Mouse (Mus musculus) kidney, postnatal 10 days (tissue): Measurements from ENCODE around the gene Hoxb7.

Source experiments
- DNase-seq: peaks from one replicate; pipeline ENCODE4 v3.0.0; 2021; ENCODE audit warnings: mixed read lengths

Hoxb7 gene

DNA sequence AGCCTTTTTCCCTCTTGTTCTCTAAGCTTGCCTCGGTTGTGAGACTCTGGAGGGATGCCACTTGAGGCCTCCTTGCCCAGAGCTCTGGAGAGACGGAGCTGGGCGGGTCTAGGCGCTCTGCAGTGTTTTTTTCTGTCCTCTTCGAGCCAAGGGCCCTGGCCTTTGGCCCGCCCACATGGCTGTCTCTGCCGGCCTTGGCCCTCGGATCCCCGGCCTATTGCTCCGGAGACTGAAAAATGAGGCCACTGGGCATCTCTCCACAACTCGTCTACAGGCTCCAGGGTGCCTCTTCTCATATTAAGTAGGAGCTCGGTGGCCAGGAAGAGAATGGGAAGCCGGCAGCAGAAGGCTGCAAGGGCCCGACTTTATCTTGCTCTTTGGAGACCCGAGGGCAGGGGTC lies 15.4 kb downstream of the Hoxb7 start:
- DNase-seq = peak; percentile 86

DNA sequence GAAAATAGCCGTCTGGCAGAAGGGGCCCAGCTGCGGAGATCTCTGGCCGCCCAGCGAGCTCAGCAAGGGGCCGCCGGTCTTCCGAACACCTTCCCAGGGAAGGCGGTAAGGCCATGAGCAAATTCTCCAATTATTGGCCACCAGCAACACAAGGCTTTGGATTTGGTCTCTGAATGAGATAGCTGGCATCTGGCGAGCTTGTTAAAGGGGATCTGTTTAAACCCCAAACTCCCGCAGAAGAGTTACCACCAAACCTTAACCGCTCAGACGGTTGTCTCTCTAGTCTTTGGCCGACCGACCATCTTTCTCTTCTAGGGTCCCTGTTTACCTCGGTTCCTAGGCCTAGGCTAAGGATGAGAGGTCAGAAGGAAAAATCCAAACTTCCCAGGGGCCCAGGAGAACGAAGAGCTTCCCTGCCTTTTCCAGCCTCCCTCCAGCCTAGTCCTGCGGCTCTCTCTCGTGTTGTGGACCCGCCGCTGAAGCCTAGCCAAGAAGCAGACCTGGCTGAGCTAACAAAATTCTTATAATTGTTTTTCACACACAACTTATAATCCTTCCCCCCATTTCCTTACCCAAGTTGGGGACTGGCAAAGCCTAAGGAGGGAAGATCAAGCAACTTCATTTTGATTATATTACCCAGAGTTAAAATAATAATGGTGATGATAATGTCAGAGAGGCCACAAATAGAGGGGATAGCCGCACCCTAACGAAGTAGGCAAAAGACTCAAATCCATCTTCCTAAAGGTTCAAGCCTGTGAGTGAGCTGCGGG lies 16.1 kb downstream of the Hoxb7 start:
- no peak for DNase-seq

DNA sequence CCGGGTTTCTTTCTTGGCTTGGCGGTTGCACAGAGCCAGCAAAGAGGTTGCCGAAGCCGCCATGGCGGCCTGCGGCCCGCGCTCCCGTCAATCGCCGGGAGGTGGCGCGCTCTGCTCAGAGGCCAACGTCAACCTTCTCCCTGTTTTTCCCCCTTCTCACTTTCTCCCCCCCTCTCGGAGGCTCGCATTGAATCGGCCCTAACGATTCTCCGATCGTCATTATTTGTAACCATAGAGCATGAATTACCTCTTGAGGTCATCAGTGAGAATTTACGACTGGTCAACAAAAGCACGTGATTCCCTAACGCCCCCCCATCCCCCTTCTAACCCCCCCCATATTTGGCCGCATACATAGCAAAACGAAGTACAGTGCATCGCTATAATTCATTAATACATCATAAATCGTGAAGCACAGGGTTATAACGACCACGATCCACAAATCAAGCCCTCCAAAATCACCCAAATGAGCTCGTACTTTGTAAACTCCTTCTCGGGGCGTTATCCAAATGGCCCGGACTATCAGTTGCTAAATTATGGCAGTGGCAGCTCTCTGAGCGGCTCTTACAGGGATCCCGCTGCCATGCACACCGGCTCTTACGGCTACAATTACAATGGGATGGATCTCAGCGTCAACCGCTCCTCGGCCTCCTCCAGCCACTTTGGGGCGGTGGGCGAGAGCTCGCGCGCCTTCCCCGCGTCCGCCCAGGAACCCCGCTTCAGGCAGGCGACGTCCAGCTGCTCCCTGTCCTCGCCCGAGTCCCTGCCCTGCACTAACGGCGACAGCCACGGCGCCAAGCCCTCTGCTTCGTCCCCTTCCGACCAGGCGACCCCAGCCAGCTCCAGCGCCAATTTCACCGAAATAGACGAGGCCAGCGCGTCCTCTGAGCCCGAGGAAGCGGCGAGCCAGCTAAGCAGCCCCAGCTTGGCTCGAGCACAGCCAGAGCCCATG lies 17.0 kb downstream of the Hoxb7 start, which contains the start of gene Hoxb5:
Gene Hoxb5 (plus strand): TSS at position 186 of the 949 bp plus-strand sequence.
- peak; percentile 93 for DNase-seq

- peak; percentile 63 for DNase-seq
These were observed 18.2 kb downstream of the Hoxb7 start for GRCm38 (mm10) chr11:96304381-96305195.

GRCm38 (mm10) chr11:96305505-96306182 lies 19.2 kb downstream of the Hoxb7 start:
- no peak for DNase-seq

- peak; percentile 62 for DNase-seq
These were observed 19.9 kb downstream of the Hoxb7 start for GRCm38 (mm10) chr11:96306183-96306907.

DNA sequence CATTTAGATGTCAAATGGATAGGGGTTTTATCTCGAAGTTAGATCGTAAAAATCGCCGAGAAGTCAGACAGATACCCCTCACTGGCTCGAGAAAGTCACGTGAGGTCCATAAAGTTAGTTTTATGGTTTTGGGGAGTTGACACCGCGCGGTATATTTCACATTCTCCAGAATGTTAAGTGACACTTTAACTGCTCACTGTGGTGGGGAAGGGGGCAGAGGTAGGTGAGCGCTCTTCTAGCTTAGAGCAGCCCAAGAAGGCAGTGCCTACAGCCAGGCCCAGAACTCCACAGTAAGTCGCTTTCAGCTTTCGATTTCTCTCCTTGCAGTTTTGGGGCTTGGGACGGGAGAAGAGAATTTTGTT lies 20.5 kb downstream of the Hoxb7 start:
- DNase-seq = peak; percentile 73

DNA sequence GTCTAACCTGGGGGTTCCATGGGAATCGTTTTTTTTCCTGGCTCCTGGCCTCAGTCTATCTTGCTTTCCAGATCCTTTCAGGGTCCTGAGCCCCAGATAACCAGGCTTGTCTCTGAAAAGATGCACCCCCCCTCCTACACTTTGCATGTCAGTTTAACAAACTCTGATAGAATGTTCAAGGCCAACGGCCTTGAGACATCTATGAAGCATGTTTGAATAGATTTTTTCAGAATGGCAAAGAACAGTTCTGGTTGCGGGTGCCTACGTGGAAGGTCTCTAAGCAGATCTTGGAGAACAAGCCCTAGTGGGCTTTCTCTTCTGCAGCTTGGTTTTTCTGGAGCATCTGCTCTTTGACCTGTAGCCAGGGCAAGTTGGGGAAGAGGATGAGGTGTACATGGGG lies 22.3 kb downstream of the Hoxb7 start:
- DNase-seq = no peak

DNA sequence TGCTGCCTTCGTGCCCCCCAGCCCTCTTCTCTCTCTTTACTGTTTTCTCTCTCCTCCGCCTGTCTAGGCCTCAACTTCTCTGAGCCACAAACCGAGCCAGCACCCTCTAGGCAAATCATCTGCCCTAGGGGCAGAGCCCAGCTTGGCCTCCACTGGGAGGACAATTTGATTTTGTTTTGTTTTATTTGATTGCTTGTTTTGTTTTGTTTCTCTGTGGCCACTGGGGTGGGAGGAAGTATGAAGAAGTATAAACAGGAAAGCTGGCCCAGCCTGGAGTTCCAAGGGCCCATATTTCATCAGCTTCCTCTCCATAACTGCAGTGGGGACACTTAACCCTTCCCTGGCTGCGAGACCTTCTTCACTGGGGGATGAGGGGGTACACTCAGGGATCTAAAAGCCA lies 22.9 kb downstream of the Hoxb7 start:
- DNase-seq = peak; percentile 79

DNA sequence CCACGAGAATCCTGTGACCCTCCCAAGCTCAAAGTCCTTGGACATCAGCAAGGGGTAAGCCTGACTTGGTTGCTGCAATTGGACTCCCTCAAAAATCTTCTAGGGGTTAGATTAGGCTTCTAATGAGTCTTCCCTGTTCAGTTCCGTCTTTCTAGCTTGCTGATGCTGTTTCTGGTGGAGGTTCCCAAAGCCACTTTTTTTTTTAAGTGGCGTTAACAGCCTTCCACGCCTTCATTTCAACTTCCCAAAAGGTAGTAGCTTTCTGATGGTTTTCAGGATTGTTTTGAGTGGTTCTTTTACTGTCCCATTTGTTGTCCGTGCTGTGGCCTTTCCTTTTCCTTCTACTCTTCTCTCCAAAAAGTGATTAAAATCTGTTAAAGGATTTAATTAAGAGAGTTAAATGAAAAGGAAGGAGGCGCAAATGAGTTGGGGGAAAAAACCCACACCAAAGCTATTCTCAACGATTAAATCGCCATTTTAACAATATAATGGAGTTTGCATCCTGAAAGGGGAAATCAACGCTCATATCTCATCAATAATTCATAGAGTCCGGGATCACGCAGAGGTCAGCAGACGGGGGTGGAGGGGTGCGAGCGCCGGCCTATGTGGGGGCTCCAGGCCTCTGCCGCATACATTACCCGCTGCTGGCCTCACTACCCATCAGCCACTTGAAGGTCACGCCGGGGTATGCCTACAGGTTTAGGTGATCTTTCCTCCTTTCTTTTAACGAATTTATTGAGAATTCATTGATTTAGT lies 23.9 kb downstream of the Hoxb7 start:
- DNase-seq = peak; percentile 62

DNA sequence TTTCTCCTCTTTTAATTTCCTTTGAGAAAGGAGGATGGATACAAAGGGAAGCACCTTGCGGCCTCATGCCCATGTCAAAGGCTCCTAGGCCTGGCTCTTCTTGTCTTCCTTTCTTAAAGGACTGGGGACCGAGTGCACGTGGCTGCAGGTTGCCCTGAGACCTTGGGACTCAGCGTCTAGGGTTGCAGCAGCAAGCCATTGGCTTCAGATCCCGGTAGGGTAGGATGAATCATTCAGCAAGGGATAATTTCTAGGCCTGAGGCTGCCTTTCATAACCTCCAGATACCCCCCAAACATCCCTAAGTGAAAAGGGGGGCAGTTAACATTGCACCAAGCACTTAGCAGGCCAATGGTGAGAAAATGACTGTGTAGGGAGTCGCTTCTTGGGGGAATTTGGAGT lies 24.7 kb downstream of the Hoxb7 start:
- no peak for DNase-seq

GRCm38 (mm10) chr11:96311520-96312417 lies 25.3 kb downstream of the Hoxb7 start:
- DNase-seq = peak; percentile 89

DNA sequence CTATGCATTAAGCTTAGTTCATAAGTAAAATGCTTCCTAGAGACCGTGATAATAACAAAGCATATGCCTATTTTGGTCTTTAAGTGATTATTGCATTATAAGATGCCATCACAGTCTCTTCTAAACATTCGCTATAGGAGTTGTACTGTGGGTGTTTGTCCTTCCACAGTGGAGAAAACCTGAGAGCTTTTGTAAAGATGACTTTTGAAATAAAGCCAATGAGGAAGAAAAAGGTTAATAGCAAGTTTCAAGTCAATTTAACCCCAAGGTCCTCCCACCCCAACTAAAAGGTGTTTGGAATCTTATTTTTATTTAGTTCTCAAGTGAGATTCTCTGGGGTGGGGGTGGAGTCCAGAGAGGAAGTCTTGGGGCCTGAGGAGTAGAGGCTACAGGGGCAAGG lies 26.7 kb downstream of the Hoxb7 start:
- DNase-seq = no peak

- no peak for DNase-seq
These were observed 27.5 kb downstream of the Hoxb7 start for GRCm38 (mm10) chr11:96313806-96314428.

DNA sequence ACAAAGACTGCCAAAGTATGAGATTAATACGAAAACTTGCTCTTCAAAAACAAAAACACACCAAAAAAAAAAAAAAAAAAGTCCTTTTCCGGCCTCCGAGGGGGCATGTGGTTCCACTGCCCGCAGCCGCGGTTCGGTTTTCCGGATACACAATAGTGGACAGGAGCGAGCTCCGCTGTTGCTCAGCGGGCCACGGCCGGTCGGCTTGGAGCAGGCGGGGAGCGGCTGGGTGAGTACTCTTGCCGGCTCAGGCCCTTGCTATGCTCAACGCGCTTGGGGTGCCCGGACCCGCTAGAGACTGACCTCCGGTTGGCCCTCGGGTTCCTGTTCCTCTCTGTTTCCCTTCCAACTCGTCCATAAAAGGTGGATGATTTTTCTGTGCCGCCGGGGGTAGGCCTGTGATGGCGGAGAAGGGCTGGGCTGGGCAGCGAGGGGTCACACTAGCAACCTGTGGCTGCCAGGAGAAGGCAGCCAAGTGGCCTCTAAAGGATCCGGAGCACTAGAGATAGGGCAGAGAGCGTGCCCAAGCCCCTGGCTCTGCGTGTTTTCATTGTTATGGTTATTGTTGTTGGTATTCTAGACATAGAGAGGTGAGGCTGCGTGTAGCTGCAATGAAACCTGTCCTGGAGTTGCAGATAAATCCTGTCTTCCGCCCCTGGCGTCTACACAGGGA lies 28.4 kb downstream of the Hoxb7 start:
- peak; percentile 83 for DNase-seq

- no peak for DNase-seq
These were observed 28.9 kb downstream of the Hoxb7 start for GRCm38 (mm10) chr11:96315344-96315681.

DNA sequence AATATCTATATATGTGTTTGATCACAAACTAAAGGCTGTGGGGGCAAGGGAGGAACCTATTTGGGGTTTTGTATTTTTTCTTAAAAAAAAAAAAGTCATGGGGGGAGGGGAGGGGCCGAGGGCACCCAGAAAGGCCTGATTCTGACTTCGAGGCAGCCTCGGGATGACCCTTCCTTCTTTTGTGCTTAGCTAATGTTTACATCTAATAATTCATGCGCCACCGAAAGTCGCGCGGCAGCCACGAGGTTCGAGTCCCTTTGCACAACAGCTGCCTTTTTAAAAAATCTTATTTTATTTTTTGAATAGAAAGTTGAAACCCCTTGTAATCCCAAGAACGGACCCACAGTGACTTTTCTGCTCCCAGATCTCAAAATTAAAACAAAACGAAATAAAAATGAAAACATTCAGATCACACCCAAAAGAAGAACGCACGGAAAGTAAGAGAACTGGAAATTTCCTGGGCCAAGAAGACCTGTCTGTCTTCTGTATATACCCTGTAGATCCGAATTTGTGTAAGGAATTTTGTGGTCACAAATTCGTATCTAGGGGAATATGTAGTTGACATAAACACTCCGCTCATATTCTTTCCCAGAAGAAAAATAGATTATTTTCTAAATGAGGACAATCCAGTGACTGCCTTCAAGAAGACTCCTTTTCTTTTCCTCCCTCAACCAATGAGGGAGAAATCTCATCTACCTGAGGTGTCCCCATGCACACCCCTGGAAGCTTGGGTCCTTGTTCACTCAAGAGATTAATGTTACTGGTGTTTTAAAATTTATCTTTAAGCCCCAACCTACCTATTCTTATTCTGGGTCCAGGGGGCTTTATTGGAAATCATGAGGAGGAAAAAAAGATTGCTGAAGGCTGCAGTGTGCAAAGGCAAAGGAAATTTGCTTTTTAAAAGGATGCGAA lies 30.5 kb downstream of the Hoxb7 start:
- no peak for DNase-seq
